Mouse (Mus musculus) hindbrain, embryonic 14.5 days (tissue): ENCODE measurements around the gene Cdk14. TPM values are rescaled to one million over a fixed set of nuclear protein-coding genes. Genes with fewer than 3 reads are reported as not detected.

Experiments
- ATAC-seq: fragments of 200-750 bp; cut with Nextera tagmentation; 2 replicates; pipeline ENCODE4 v1.8.0; 2017; ENCODE audit warnings: moderate number of reproducible peaks, mild to moderate bottlenecking, moderate TSS enrichment, moderate library complexity; ENCODE audit not compliant: low FRiP score
- DNase-seq: peaks from one replicate; pipeline ENCODE4 v3.0.0-alpha.2; 2015; ENCODE audit warnings: low spot score
- H3K27ac ChIP-seq: fragments of 300-500 bp; sonication (generic); 2 replicates; pipeline ENCODE4 v1.5.1; 2014; ENCODE audit warnings: mild to moderate bottlenecking, moderate library complexity
- H3K27me3 ChIP-seq: fragments of 300-500 bp; sonication (generic); 2 replicates; pipeline ENCODE4 v1.6.1; 2014; ENCODE audit warnings: mild to moderate bottlenecking, low read length, mixed read lengths; ENCODE audit not compliant: control insufficient read depth, insufficient read depth
- H3K36me3 ChIP-seq: fragments of 300-500 bp; sonication (generic); replicated peaks from 2 replicates; pipeline ENCODE4 v1.6.1; 2014; ENCODE audit not compliant: control insufficient read depth, insufficient read depth
- H3K4me1 ChIP-seq: fragments of 300-500 bp; sonication (generic); replicated peaks from 2 replicates; pipeline ENCODE4 v1.6.1; 2014; ENCODE audit warnings: antibody characterized with exemption, low read length, mixed read lengths; ENCODE audit not compliant: control insufficient read depth, insufficient read depth
- H3K4me2 ChIP-seq: fragments of 300-500 bp; sonication (generic); replicated peaks from 2 replicates; pipeline ENCODE4 v1.6.1; 2014; ENCODE audit warnings: mild to moderate bottlenecking, moderate library complexity
- H3K4me3 ChIP-seq: fragments of 300-500 bp; sonication (generic); replicated peaks from 2 replicates; pipeline ENCODE4 v1.5.1; 2014; ENCODE audit warnings: mild to moderate bottlenecking, low read length
- H3K9ac ChIP-seq: fragments of 300-500 bp; sonication (generic); 2 replicates; pipeline ENCODE4 v1.6.1; 2014
- H3K9me3 ChIP-seq: fragments of 300-500 bp; sonication (generic); 2 replicates; pipeline ENCODE4 v1.6.1; 2016; ENCODE audit warnings: low read length; ENCODE audit not compliant: control insufficient read depth
- whole genome bisulfite sequencing: fragments of 180-500 bp; shearing (Covaris S2); extraction: QIAGEN DNeasy Blood & Tissue Kit; methylation state at CpG from one replicate; pipeline ENCODE4 v1.1.7; 2014; 5-methylcytosine and 5-hydroxymethylcytosine counted together
- polyA plus RNA-seq: library from polyadenylated mRNA; unstranded; fragments of >200 nt; fragmentation: Nextera tagmentation; extraction: Ambion mirVana; gene quantifications from 2 replicates; pipeline ENCODE4 v1.2.1, GENCODE M21; 2014

The Cdk14 gene
- polyA plus RNA-seq, result 55.6 and 65.8 TPM in 2 replicates

DNA sequence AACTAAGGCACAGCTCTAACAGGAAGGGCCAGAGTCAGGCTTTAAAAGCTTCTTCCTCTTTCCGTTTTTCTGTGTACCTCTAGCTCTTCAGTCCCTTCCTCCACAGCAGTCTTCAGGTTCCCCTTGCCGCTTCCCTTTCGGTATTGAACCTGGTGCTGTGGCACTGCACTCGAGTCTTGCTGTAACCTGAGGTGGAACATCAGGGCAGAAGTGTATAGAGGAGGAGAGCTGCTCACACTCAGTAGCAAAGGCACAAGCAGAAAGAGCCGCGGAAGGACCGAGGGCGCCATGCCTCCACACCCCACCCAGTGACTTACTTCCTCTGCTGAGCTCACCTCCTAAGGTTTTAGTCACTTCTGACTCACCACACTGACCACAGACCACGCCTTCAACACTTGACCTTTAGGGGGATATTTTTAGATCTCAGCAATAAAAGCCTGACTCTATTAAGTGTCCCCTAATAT, at the start of gene Cdk14:
TSS of gene Cdk14 (minus strand) at position 321 of the 464 bp plus-strand sequence.
- H3K4me3 ChIP-seq, result no peak within 1 kb of the TSS
- H3K27me3 ChIP-seq, result no peaks in the 10 kb centered on the region
- no peak within 1 kb of the TSS for H3K27ac ChIP-seq
- ATAC-seq (no peak), DNase-seq (no peak)
- WGBS, result 91% methylated on average over 9 of the region's 9 CpGs
- no peaks in the 10 kb centered on the region for H3K9me3 ChIP-seq
- no peak within 1 kb of the TSS for H3K9ac ChIP-seq
- H3K4me2 ChIP-seq, result no peak within 1 kb of the TSS
- H3K4me1 ChIP-seq, result no peaks in the 10 kb centered on the region
- H3K36me3 ChIP-seq, result no peaks in the 10 kb centered on the region

DNA sequence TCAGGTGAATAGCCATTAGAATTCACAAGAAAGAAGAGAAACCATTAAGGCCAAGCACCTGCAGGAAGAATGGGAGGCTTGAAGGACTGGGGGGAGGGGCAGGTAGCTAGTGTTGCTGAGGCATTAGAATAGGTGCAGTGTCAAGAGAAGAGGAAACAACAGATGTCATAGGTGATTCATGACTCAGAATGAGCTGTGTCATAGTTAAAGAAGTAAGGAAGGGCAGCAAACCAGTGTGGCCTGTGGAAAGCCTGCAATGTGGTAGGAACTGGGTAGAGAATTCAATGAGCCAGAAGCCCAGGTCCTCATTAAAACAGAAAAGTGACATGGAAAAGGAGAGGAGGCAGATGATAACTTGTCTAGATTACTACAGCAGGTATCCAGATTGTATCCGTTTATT, 45.1 kb upstream of the Cdk14 start:
- Histone ChIP-seq H3K9ac (no peak overlapping the region), H3K9me3 (no peaks in the 10 kb centered on the region), H3K36me3 (no peaks in the 10 kb centered on the region), H3K27ac (no peak overlapping the region), H3K27me3 (no peaks in the 10 kb centered on the region), H3K4me3 (no peak overlapping the region), H3K4me2 (no peak overlapping the region), H3K4me1 (no peaks in the 10 kb centered on the region)
- DNase-seq (no peak), ATAC-seq (no peak)
- WGBS, result 84% methylated on average over 1 of the region's 1 CpGs

DNA sequence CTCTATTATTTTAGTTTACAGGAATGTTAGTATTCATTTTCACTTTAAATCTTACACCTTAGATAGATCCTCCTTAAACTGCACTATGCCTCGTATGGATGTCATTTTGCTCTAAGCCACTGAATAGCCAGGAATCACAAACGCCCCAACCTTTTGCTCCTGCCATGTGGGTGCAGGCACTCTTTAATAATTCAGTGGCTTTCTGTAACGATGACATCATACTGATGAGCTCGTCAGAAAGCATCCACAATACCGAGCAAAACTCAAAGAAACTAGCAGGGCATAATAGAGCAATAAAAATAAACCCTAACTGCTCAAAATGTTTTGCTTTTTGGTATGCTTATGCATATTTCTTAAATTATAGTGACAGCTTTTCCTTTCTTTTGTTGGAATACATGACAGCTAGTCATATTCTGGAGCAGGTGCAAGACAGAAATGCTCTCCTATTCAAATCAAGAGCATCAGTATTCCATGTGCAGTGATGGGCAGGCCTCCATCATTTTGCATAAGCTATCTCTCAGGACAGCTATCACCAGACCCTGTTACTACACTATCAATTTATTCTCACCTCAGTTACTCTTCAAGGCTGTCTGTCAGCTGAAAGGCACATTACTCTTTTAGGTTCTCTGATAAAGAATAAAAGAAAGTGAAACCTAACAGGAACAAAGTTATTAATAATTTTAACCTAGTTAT, 11.8 kb upstream of the Cdk14 start:
- DNase-seq, result peak; percentile 28
- no peaks in the 10 kb centered on the region for H3K36me3 ChIP-seq
- 34% methylated on average over 5 of the region's 5 CpGs for WGBS
- no peak overlapping the region for H3K4me3 ChIP-seq
- no peak overlapping the region for H3K9ac ChIP-seq
- H3K27ac ChIP-seq, result 0 out of 2 replicates have a peak overlapping the region, but pooled peaks have one; percentile 3
- H3K4me2 ChIP-seq, result no peak overlapping the region; the same call in 1 of the 2 replicates
- H3K9me3 ChIP-seq, result no peaks in the 10 kb centered on the region
- H3K27me3 ChIP-seq, result no peaks in the 10 kb centered on the region
- no peaks in the 10 kb centered on the region for H3K4me1 ChIP-seq
- ATAC-seq, result peak; percentile 68; the same call in 1 of the 2 replicates

DNA sequence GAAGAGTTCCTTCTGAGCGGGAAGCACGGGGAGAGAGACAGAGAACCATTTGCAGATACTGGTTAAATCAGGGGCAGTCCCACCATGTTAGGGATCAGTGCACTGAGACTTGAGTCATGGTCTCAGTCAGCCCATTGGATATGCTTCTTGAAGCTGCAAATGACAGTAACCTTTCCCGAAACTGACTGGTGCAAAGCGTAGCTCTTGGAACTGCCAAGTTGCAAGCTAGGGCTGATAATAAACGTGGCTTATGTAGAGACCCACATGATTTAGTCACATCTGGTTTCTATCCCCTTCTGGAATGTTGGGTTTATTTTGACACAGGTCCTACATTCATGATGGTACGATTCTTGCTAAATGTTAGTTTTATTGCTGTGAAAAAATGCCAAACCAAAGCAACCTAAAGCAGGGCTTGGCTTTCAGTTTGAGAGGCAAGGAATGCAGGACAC, 3.6 kb upstream of the Cdk14 start:
- WGBS, result 85% methylated on average over 6 of the region's 6 CpGs
- no peak for DNase-seq
- H3K4me3 ChIP-seq, result no peak overlapping the region

DNA sequence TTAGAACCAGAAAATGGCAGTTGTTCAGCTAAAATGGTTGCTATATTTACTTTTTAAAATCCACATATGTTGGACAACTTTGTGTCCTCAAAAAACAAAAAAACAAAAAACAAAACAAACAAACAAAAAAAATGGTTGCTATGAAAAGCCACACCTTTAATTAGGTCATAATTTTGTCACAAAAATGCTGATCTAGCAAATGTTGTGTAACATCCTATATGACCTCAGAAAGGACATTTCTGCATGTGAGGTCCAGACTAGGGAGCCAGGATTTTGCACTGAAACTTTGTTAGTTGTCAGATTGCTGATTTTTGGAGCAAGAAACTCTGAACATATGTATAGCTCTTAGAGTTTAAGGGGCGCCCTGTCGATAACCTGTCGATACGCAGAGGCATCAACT, 3.0 kb upstream of the Cdk14 start:
- DNase-seq, result no peak
- no peaks in the 10 kb centered on the region for H3K4me1 ChIP-seq
- no peak overlapping the region for H3K27ac ChIP-seq
- no peaks in the 10 kb centered on the region for H3K9me3 ChIP-seq
- H3K9ac ChIP-seq, result no peak overlapping the region
- H3K4me3 ChIP-seq, result no peak overlapping the region
- WGBS, result 95% methylated on average over 4 of the region's 4 CpGs
- no peak overlapping the region for H3K4me2 ChIP-seq
- H3K36me3 ChIP-seq, result no peaks in the 10 kb centered on the region
- no peak for ATAC-seq
- no peaks in the 10 kb centered on the region for H3K27me3 ChIP-seq

More for the DNA sequence above, 3.6 kb upstream of the Cdk14 start:
- ATAC-seq, result no peak
- H3K27me3 ChIP-seq, result no peaks in the 10 kb centered on the region
- no peak overlapping the region for H3K4me2 ChIP-seq
- H3K27ac ChIP-seq, result no peak overlapping the region
- H3K9ac ChIP-seq, result no peak overlapping the region
- no peaks in the 10 kb centered on the region for H3K4me1 ChIP-seq
- H3K9me3 ChIP-seq, result no peaks in the 10 kb centered on the region
- H3K36me3 ChIP-seq, result no peaks in the 10 kb centered on the region

DNA sequence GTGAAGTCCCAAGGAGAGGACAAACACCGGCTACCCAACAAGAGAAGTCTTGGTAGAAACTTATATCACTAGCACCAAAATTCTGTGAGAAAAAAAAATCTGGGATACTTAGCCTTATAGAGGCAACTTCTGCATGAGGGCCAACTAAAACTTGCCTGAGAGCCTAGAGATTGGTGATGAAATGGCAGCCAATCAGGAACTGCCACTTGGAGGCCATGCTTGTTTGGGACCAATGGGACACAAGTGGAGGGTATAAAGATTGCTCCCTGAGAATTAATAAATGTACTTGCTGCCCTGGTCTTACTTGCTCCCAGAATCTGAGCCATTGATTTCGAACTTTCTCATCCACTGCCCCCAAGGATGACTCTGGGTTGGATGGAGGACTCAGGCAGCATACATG, 1.3 kb upstream of the Cdk14 start:
- ATAC-seq (no peak), DNase-seq (no peak)
- H3K27me3 ChIP-seq, result no peaks in the 10 kb centered on the region
- no peak overlapping the region for H3K4me2 ChIP-seq
- H3K9ac ChIP-seq, result no peak overlapping the region
- H3K4me3 ChIP-seq, result no peak overlapping the region
- no peaks in the 10 kb centered on the region for H3K4me1 ChIP-seq
- no peak overlapping the region for H3K27ac ChIP-seq
- H3K36me3 ChIP-seq, result no peaks in the 10 kb centered on the region
- no peaks in the 10 kb centered on the region for H3K9me3 ChIP-seq
- 88% methylated on average over 2 of the region's 2 CpGs for WGBS

DNA sequence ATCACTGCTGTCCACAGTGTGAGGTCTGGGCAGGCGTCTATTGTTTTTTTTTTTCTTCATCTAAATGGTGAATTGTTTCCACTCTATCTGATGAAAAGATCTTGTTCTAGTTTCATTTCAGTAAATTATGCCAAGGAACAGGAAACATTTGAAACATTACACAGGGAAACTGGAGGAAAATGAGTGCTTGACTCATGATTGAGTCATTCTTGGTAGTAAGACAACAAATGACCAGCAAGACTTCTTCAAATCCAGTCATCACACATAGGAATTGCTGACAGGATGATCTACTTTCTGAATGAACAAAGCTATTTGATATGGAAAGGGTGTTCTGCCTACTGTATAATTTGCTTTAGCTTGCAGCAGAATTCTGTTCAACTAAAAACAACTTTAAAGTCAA, 859 bp downstream of the Cdk14 start:
- H3K9me3 ChIP-seq, result no peaks in the 10 kb centered on the region
- no peak overlapping the region for H3K4me3 ChIP-seq
- H3K4me1 ChIP-seq, result no peaks in the 10 kb centered on the region
- no peaks in the 10 kb centered on the region for H3K36me3 ChIP-seq
- no peak overlapping the region for H3K27ac ChIP-seq
- no peak for DNase-seq
- no peak for ATAC-seq
- no peak overlapping the region for H3K9ac ChIP-seq
- WGBS, result 92% methylated on average over 1 of the region's 1 CpGs
- no peaks in the 10 kb centered on the region for H3K27me3 ChIP-seq
- H3K4me2 ChIP-seq, result no peak overlapping the region

DNA sequence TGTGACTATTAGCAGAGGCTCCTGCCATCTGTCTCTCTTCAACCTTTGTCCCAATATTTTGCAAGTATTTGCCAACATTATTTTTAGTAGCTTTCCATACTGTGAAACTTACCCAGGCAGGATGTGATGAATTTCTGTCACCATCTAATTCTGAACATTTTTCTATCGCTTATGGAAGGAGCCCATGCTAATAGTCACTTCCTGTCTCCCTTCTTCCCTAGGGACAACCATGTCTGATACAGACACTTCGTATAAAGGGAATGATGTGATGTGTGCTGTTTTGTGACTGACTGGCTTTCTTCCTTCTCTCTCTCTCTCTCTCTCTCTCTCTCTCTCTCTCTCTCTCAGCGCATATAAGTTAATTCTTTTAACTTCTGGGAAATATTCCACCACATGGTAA, 5.3 kb downstream of the Cdk14 start:
- ATAC-seq (no peak), DNase-seq (no peak)
- no peak overlapping the region for H3K4me2 ChIP-seq
- H3K4me3 ChIP-seq, result no peak overlapping the region
- no peak overlapping the region for H3K9ac ChIP-seq
- H3K4me1 ChIP-seq, result no peaks in the 10 kb centered on the region
- 84% methylated on average over 3 of the region's 3 CpGs for WGBS
- H3K27ac ChIP-seq, result no peak overlapping the region
- no peaks in the 10 kb centered on the region for H3K27me3 ChIP-seq
- no peaks in the 10 kb centered on the region for H3K36me3 ChIP-seq
- no peaks in the 10 kb centered on the region for H3K9me3 ChIP-seq

DNA sequence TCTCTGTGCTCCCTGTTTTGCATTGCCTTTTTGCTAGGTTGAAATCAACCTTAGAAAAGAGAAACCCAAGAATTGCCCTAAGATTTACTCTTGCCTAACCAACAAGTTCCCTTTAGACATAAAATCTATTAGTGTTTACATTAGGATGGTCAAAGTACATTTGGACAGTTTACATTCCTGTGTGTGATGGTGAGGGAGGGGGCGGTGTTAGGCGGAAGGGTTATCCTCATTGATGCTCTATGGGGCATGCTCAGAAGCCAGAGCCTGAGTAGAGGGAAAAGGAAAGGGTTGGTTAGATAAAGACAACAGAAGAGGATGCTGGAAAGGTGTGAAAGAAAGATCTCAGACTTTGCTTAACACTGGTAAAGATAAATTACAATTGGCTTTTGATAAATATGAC, 8.2 kb downstream of the Cdk14 start:
- no peak overlapping the region for H3K27ac ChIP-seq
- H3K4me3 ChIP-seq, result no peak overlapping the region
- H3K9ac ChIP-seq, result no peak overlapping the region
- H3K9me3 ChIP-seq, result no peaks in the 10 kb centered on the region
- H3K36me3 ChIP-seq, result no peaks in the 10 kb centered on the region
- WGBS, result 93% methylated on average over 2 of the region's 2 CpGs
- H3K27me3 ChIP-seq, result no peaks in the 10 kb centered on the region
- DNase-seq, result no peak
- no peak overlapping the region for H3K4me2 ChIP-seq
- no peak for ATAC-seq
- H3K4me1 ChIP-seq, result no peaks in the 10 kb centered on the region
